Mouse (Mus musculus): Measurements from ENCODE around the gene Arsb. TPM values are rescaled to one million over a fixed set of nuclear protein-coding genes. Genes with fewer than 3 reads are reported as not detected.
A peak's percentile ranks its signal among the peaks of the same experiment; 100 is the strongest.

Arsb gene
- polyA plus RNA-seq, 1 experiment from 2014 or later = 4.1 TPM

DNA sequence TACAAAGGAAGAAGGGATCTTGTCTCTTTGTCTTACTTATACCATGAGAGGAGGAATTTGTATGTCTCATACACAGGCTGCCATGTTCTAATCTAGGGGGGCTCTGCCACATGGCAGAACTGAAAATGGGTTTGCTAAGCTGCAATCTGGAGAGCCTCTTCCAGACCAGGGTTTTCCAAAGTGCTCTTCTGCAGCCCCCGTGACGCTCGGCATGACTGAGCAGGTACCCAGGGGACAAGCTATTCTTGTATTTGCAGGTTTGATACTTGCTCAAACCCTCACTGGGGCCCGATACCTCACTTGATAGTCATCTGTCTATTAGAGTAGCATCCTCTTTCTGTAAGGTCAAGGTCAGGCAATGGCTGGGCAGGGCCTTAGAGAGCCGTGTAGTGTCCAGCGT, 82.3 kb downstream of the Arsb start:
- Histone ChIP-seq H3K9me3 (ENCODE audit: low read length) (no peaks in the 10 kb centered on the region), H3K9ac (replicated peaks) (no peak overlapping the region), H3K27me3 (ENCODE audit: insufficient read depth, low read length) (no peaks in the 10 kb centered on the region), H3K4me1 (ENCODE audit: insufficient read depth) (peaks cover 3% of the 10 kb centered on the region), H3K36me3 (replicated peaks; ENCODE audit: insufficient read depth, low read length) (no peaks in the 10 kb centered on the region), H3K4me3 (ENCODE audit: low read depth, low read length) (no peak overlapping the region), H3K27ac (ENCODE audit: low read depth) (no peak overlapping the region), H3K4me2 (ENCODE audit: low read depth, low read length) (no peak overlapping the region)
- DNase-seq = no peak
- 81% methylated on average over 6 of the region's 6 CpGs for WGBS (ENCODE audit: insufficient replicate concordance)
- no peak for ATAC-seq
- TF ChIP-seq CTCF (IDR thresholded peaks at IDR 0.05; ENCODE audit: low read depth) (no peak), EP300 (IDR thresholded peaks at IDR 0.05; ENCODE audit: low read depth) (no peak)

- Histone ChIP-seq H3K4me2 (ENCODE audit: low read depth, low read length) (no peak overlapping the region), H3K36me3 (replicated peaks; ENCODE audit: insufficient read depth, low read length) (no peaks in the 10 kb centered on the region), H3K4me1 (ENCODE audit: insufficient read depth) (peaks cover 3% of the 10 kb centered on the region), H3K4me3 (ENCODE audit: low read depth, low read length) (no peak overlapping the region), H3K9me3 (ENCODE audit: low read length) (no peaks in the 10 kb centered on the region), H3K9ac (replicated peaks) (no peak overlapping the region), H3K27me3 (ENCODE audit: insufficient read depth, low read length) (no peaks in the 10 kb centered on the region), H3K27ac (ENCODE audit: low read depth) (no peak overlapping the region)
- TF ChIP-seq EP300 (IDR thresholded peaks at IDR 0.05; ENCODE audit: low read depth) (no peak), CTCF (IDR thresholded peaks at IDR 0.05; ENCODE audit: low read depth) (no peak)
- 83% methylated on average over 8 of the region's 8 CpGs for WGBS (ENCODE audit: insufficient replicate concordance)
- ATAC-seq = no peak
- no peak for DNase-seq
These were observed 82.9 kb downstream of the Arsb start for GRCm38 (mm10) chr13:93854325-93854724.

GRCm38 (mm10) chr13:93854966-93855562, 83.6 kb downstream of the Arsb start:
- H3K27ac ChIP-seq (ENCODE audit: low read depth) = no peak overlapping the region
- H3K36me3 ChIP-seq (replicated peaks; ENCODE audit: insufficient read depth, low read length) = no peaks in the 10 kb centered on the region
- WGBS (ENCODE audit: insufficient replicate concordance) = 74% methylated on average over 3 of the region's 3 CpGs
- ATAC-seq (no peak), DNase-seq (no peak)
- no peaks in the 10 kb centered on the region for H3K9me3 ChIP-seq (ENCODE audit: low read length)
- H3K9ac ChIP-seq (replicated peaks) = no peak overlapping the region
- no peak overlapping the region for H3K4me3 ChIP-seq (ENCODE audit: low read depth, low read length)
- peaks cover 3% of the 10 kb centered on the region for H3K4me1 ChIP-seq (ENCODE audit: insufficient read depth)
- TF ChIP-seq CTCF (IDR thresholded peaks at IDR 0.05; ENCODE audit: low read depth) (no peak), EP300 (IDR thresholded peaks at IDR 0.05; ENCODE audit: low read depth) (no peak)
- no peak overlapping the region for H3K4me2 ChIP-seq (ENCODE audit: low read depth, low read length)
- no peaks in the 10 kb centered on the region for H3K27me3 ChIP-seq (ENCODE audit: insufficient read depth, low read length)

- no peak for ATAC-seq
- H3K9ac ChIP-seq (replicated peaks) = no peak overlapping the region
- no peak overlapping the region for H3K27ac ChIP-seq (ENCODE audit: low read depth)
- 36% methylated on average over 11 of the region's 11 CpGs for WGBS (ENCODE audit: insufficient replicate concordance)
- TF ChIP-seq EP300 (IDR thresholded peaks at IDR 0.05; ENCODE audit: low read depth) (no peak), CTCF (IDR thresholded peaks at IDR 0.05; ENCODE audit: low read depth) (peak; percentile 37)
- no peaks in the 10 kb centered on the region for H3K9me3 ChIP-seq (ENCODE audit: low read length)
- H3K27me3 ChIP-seq (ENCODE audit: insufficient read depth, low read length) = no peaks in the 10 kb centered on the region
- no peak overlapping the region for H3K4me3 ChIP-seq (ENCODE audit: low read depth, low read length)
- DNase-seq = peak; percentile 50
- no peaks in the 10 kb centered on the region for H3K36me3 ChIP-seq (replicated peaks; ENCODE audit: insufficient read depth, low read length)
- no peak overlapping the region for H3K4me2 ChIP-seq (ENCODE audit: low read depth, low read length)
- peaks cover 3% of the 10 kb centered on the region for H3K4me1 ChIP-seq (ENCODE audit: insufficient read depth)
These were observed 84.3 kb downstream of the Arsb start for GRCm38 (mm10) chr13:93855701-93856183.

- no peak for TF ChIP-seq CTCF (IDR thresholded peaks at IDR 0.05; ENCODE audit: low read depth)
- TF ChIP-seq EP300 (IDR thresholded peaks at IDR 0.05; ENCODE audit: low read depth) = peak; percentile 29; the same call in 1 of the 2 replicates
- Histone ChIP-seq H3K4me2 (ENCODE audit: low read depth, low read length) (no peak overlapping the region), H3K9me3 (ENCODE audit: low read length) (no peaks in the 10 kb centered on the region), H3K27ac (ENCODE audit: low read depth) (no peak overlapping the region), H3K27me3 (ENCODE audit: insufficient read depth, low read length) (no peaks in the 10 kb centered on the region), H3K9ac (replicated peaks) (no peak overlapping the region), H3K36me3 (replicated peaks; ENCODE audit: insufficient read depth, low read length) (no peaks in the 10 kb centered on the region), H3K4me1 (ENCODE audit: insufficient read depth) (peaks cover 3% of the 10 kb centered on the region; the same call in 1 of the 2 replicates), H3K4me3 (ENCODE audit: low read depth, low read length) (no peak overlapping the region)
- WGBS (ENCODE audit: insufficient replicate concordance) = 37% methylated on average over 2 of the region's 2 CpGs
- ATAC-seq = peak; percentile 38; the same call in 1 of the 2 replicates
- no peak for DNase-seq
These were observed 89.8 kb downstream of the Arsb start for GRCm38 (mm10) chr13:93861211-93861610.

- Histone ChIP-seq H3K36me3 (replicated peaks; ENCODE audit: insufficient read depth, low read length) (0 out of 2 replicates have a peak, but pooled peaks cover 8% of the 10 kb centered on the region), H3K27ac (ENCODE audit: low read depth) (no peak overlapping the region), H3K9ac (replicated peaks) (no peak overlapping the region), H3K4me3 (ENCODE audit: low read depth, low read length) (no peak overlapping the region), H3K4me1 (ENCODE audit: insufficient read depth) (peaks cover 3% of the 10 kb centered on the region; the same call in 1 of the 2 replicates), H3K9me3 (ENCODE audit: low read length) (no peaks in the 10 kb centered on the region), H3K4me2 (ENCODE audit: low read depth, low read length) (no peak overlapping the region), H3K27me3 (ENCODE audit: insufficient read depth, low read length) (no peaks in the 10 kb centered on the region)
- ATAC-seq (no peak), DNase-seq (no peak)
- WGBS (ENCODE audit: insufficient replicate concordance) = 49% methylated on average over 8 of the region's 8 CpGs
- no peak for TF ChIP-seq CTCF (IDR thresholded peaks at IDR 0.05; ENCODE audit: low read depth)
- TF ChIP-seq EP300 (IDR thresholded peaks at IDR 0.05; ENCODE audit: low read depth) = no peak
These were observed 92.8 kb downstream of the Arsb start for GRCm38 (mm10) chr13:93864066-93864740.

All from liver, postnatal 0 days (tissue).